Mouse (Mus musculus) liver, embryonic 16.5 days (tissue): ENCODE data around the gene Tfam. TPM values are rescaled to one million over a fixed set of nuclear protein-coding genes. Genes with fewer than 3 reads are reported as not detected.

ENCODE experiments used
- ATAC-seq: fragments of 200-750 bp; cut with Nextera tagmentation; 2 replicates; pipeline ENCODE4 v1.8.0; 2017; ENCODE audit warnings: low read depth, mild to moderate bottlenecking, moderate number of reproducible peaks, moderate library complexity
- H3K27ac ChIP-seq: fragments of 300-500 bp; sonication (generic); 2 replicates; pipeline ENCODE4 v1.5.1; 2014; ENCODE audit warnings: mild to moderate bottlenecking, low read length
- H3K27me3 ChIP-seq: fragments of 300-500 bp; sonication (generic); 2 replicates; pipeline ENCODE4 v1.6.1; 2014; ENCODE audit warnings: low read depth, low read length, mixed read lengths; ENCODE audit not compliant: control insufficient read depth, insufficient read depth
- H3K36me3 ChIP-seq: fragments of 300-500 bp; sonication (generic); 2 replicates; pipeline ENCODE4 v1.6.1; 2014; ENCODE audit warnings: mild to moderate bottlenecking; ENCODE audit not compliant: control insufficient read depth, insufficient read depth
- H3K4me1 ChIP-seq: fragments of 300-500 bp; sonication (generic); 2 replicates; pipeline ENCODE4 v1.6.1; 2014; ENCODE audit warnings: low read depth, low read length, mixed read lengths; ENCODE audit not compliant: control insufficient read depth
- H3K4me2 ChIP-seq: fragments of 300-500 bp; sonication (generic); 2 replicates; pipeline ENCODE4 v1.6.1; 2014; ENCODE audit warnings: low read depth, low read length, mixed read lengths
- H3K4me3 ChIP-seq: fragments of 300-500 bp; sonication (generic); 2 replicates; pipeline ENCODE4 v1.5.1; 2014; ENCODE audit warnings: low read depth, mild to moderate bottlenecking, low read length
- H3K9ac ChIP-seq: fragments of 300-500 bp; sonication (generic); 2 replicates; pipeline ENCODE4 v1.6.1; 2014; ENCODE audit warnings: low read depth, low read length
- H3K9me3 ChIP-seq: fragments of 300-500 bp; sonication (generic); replicated peaks from 2 replicates; pipeline ENCODE4 v1.6.1; 2016; ENCODE audit warnings: low read length; ENCODE audit not compliant: control insufficient read depth
- WGBS: fragments of 180-500 bp; shearing (Covaris S2); extraction: QIAGEN DNeasy Blood & Tissue Kit; methylation state at CpG from one replicate; pipeline ENCODE4 v1.1.7; 2014; ENCODE audit not compliant: insufficient replicate concordance; 5-methylcytosine and 5-hydroxymethylcytosine counted together
- polyA plus RNA-seq: library from polyadenylated mRNA; unstranded; fragments of >200 nt; fragmentation: Nextera tagmentation; extraction: Ambion mirVana; gene quantifications from 2 replicates; pipeline ENCODE4 v1.2.1, GENCODE M21; 2015

The Tfam gene
- polyA plus RNA-seq, 1 experiment from 2014 or later, result 32.5 TPM

DNA sequence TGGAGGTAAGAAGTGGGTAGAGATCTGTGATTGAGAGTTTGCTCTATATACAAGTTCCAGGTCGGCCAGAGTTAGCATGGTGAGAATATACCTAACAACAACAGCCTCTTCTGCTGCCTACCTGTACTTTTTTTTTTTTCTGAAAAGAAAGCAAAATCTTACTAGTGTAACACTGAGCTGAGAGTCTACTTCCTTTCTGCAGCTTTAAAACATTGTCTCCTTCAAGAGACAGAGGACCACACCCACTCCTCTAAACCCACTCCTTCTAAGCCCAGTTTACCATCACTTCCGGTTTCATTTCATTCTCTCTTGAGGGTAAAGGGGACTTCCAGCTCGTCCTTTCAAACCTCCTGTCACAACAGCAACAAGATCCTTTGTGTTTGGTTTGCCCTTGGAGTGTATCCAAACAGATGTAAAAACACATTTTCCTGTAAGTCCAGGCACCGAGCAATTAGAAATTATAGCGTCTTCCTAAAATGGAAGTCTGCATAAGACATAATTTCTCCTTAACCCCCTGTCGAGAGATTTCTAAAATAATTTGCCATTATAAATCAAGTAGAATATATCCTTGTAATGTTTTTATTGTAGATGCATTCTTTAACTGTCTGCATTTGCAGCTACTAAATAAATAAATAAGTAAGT is 1.5 kb upstream of the Tfam start:
- Histone ChIP-seq H3K9me3 (no peaks in the 10 kb centered on the region), H3K27me3 (no peaks in the 10 kb centered on the region), H3K4me3 (peak overlapping the region; percentile 1; the same call in 1 of the 2 replicates), H3K4me2 (0 out of 2 replicates have a peak overlapping the region, but pooled peaks have one; percentile 0), H3K36me3 (peaks cover 7% of the 10 kb centered on the region), H3K4me1 (peaks cover 5% of the 10 kb centered on the region), H3K9ac (no peak overlapping the region), H3K27ac (no peak overlapping the region)
- WGBS, result 34% methylated on average over 6 of the region's 6 CpGs
- no peak for ATAC-seq

DNA sequence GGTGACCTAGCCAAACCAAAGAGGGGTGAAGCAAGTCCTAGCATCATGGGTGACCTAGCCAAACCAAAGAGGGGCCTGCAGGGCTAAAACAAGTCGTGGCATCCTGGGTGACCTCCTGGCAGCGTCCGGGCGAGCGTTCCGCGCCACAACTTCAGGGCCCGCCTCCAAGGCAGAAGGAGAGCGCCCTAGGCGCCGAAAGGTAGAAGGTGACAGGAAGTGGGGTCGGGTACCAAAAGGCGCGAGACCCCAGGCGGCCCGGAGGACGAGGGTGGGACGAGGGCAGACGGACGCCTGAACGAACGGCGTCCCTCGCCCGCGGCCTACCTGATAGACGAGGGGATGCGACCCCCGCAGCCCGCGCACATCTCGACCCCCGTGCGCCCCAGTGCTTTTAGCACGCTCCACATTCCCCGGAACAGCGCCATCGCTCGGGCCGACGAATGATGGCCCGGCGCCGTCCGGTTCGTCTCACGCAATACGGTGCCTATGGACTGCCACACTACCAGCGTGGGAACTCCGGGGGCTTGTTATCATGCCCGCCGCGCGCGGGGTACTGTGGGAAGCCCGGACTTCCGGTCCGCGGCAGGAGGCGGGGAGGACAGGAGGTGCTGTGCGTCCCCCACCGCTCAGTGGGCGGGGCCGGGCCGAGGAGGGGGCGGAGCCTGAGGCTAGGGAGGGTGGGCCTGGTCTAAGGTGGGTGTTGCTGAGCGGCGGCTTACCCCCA is 402 bp downstream of the Tfam start:
- Histone ChIP-seq H3K4me2 (peak overlapping the region; percentile 78), H3K9me3 (no peaks in the 10 kb centered on the region), H3K27ac (peak overlapping the region; percentile 81), H3K9ac (peak overlapping the region; percentile 90), H3K4me3 (peak overlapping the region; percentile 94), H3K27me3 (no peaks in the 10 kb centered on the region), H3K4me1 (peaks cover 5% of the 10 kb centered on the region), H3K36me3 (peaks cover 16% of the 10 kb centered on the region)
- ATAC-seq, result peak; percentile 96
- WGBS, result under 1% methylated on average over 68 of the region's 68 CpGs

DNA sequence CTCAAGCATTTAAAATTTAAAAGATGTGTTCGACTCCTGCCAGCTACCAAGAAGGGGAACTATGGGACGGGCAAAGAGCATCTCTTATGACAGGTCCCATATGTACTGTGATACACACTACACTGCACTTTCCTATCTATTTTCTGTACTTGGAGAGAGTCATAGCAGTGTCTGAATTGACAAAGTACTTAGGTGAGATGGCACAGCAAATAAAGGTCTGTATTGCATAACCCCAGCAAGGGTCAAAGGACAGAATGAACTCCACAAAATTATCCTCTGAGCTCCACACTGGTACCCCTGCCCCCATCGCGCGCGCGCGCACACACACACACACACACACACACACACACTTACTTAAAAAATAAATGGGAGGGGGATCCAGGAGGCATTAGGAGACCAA is 4.0 kb downstream of the Tfam start:
- H3K4me2 ChIP-seq, result no peak overlapping the region
- peak overlapping the region; percentile 30; the same call in 1 of the 2 replicates for H3K27ac ChIP-seq
- H3K4me3 ChIP-seq, result no peak overlapping the region
- 77% methylated on average over 8 of the region's 8 CpGs for WGBS
- peaks cover 5% of the 10 kb centered on the region for H3K4me1 ChIP-seq
- no peaks in the 10 kb centered on the region for H3K9me3 ChIP-seq
- H3K27me3 ChIP-seq, result no peaks in the 10 kb centered on the region
- H3K9ac ChIP-seq, result no peak overlapping the region
- peaks cover 29% of the 10 kb centered on the region for H3K36me3 ChIP-seq
- ATAC-seq, result peak; percentile 28

DNA sequence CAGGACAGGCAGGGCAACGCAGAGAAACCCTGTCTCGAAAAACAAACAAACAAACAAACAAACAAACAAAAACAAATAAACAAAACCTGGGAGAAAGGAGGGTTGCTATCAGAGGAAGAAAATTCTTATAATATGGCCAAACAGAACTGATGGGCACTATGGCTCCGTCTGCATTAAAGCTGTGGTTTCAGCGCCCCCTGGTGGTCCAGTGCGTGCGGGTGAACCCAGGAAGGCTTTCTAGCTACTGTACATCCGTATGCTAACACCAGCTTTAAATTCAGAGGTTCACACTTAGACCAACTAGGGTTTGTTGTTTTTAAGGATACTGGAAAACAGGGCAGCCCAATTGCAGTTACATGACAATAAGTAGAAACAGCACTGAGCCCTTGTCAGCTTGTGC is 12.2 kb downstream of the Tfam start:
- no peaks in the 10 kb centered on the region for H3K9me3 ChIP-seq
- peaks cover 41% of the 10 kb centered on the region for H3K36me3 ChIP-seq
- H3K4me3 ChIP-seq, result no peak overlapping the region
- no peaks in the 10 kb centered on the region for H3K27me3 ChIP-seq
- no peak overlapping the region for H3K4me2 ChIP-seq
- H3K9ac ChIP-seq, result no peak overlapping the region
- no peaks in the 10 kb centered on the region for H3K4me1 ChIP-seq
- no peak overlapping the region for H3K27ac ChIP-seq
- 33% methylated on average over 7 of the region's 7 CpGs for WGBS
- no peak for ATAC-seq

DNA sequence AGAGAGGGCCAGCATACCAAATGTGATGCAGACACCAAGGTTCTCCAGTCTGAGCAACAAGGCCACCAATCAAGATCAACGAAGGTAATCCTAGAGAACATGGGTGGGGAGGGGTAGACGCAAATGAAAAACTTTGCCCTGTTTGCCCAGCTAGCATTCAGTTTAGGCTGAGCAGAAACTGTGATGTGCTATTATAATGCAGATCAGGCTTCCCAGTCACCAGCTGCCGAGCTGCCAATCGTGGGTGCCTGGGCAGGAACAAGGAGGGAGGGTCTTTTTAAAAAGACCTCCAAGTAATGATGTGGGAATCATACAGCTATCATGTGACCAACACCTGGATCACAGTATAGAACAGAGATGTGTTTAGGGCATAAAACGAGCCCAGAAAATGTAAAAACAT is 15.0 kb downstream of the Tfam start:
- H3K4me2 ChIP-seq, result no peak overlapping the region
- H3K36me3 ChIP-seq, result peaks cover 26% of the 10 kb centered on the region
- 80% methylated on average over 5 of the region's 5 CpGs for WGBS
- H3K27ac ChIP-seq, result no peak overlapping the region
- no peak for ATAC-seq
- no peaks in the 10 kb centered on the region for H3K9me3 ChIP-seq
- H3K9ac ChIP-seq, result no peak overlapping the region
- H3K4me1 ChIP-seq, result no peaks in the 10 kb centered on the region; the same call in none of the 2 replicates
- H3K4me3 ChIP-seq, result no peak overlapping the region
- H3K27me3 ChIP-seq, result no peaks in the 10 kb centered on the region

DNA sequence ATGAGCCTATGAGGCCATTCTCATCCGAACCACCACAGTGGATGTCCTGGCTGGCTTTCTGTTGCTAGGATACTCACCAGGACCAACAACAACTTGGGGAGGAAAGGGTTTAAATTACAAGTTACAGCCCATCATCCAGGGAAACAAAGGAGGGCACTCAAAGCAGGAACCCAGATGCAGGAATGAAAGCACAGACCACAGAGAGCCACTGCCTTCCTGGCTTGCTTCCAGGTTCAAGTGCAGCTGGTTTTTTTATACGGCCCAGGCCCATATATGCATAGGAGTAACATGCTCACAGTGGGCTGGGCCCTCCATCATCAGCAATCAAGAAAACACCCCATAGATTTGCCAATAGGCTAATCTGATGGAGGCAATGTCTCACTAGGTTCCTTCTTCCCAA is 15.4 kb downstream of the Tfam start:
- whole genome bisulfite sequencing, result 72% methylated on average over 2 of the region's 2 CpGs
- no peak overlapping the region for H3K4me2 ChIP-seq

DNA sequence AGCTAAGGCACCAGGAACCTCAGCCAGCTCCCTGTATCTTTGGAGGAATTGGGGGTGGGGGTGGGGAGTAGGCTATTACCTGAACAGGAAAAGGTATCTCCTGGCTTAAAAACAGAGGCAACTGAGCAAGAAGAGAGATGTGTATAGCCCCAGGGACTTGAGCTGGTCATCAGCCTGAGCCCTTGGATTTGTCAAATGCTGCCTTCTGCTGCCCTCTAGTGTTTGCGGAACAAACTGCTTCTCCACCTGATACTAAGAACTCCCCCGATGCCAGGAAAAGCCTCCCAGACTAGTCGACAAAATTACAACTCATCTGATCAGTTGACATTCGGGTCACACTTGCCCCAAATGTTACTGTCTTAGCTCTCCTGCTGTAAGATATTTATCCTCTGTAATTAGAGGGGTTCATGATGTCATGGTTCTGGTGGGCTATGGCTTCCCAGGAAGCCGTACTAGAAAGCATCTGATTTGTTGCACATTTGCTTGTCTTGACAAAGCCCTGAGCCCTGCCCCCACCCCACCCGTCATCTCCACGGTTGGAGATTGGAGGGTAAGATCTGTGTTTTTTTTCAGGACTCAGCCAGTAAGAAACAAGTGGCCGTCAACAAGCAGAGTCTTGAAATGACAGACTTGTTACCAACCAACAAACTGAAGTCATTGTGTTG is 19.7 kb downstream of the Tfam start:
- ATAC-seq, result peak; percentile 24; the same call in 1 of the 2 replicates
- Histone ChIP-seq H3K36me3 (peaks cover 5% of the 10 kb centered on the region), H3K9me3 (no peaks in the 10 kb centered on the region), H3K4me2 (no peak overlapping the region), H3K27me3 (no peaks in the 10 kb centered on the region), H3K4me1 (no peaks in the 10 kb centered on the region; the same call in none of the 2 replicates), H3K4me3 (no peak overlapping the region), H3K9ac (no peak overlapping the region), H3K27ac (no peak overlapping the region)
- 21% methylated on average over 8 of the region's 8 CpGs for WGBS

More for the DNA sequence above, 15.4 kb downstream of the Tfam start:
- Histone ChIP-seq H3K27me3 (no peaks in the 10 kb centered on the region), H3K9ac (no peak overlapping the region), H3K9me3 (no peaks in the 10 kb centered on the region), H3K4me1 (no peaks in the 10 kb centered on the region; the same call in none of the 2 replicates), H3K36me3 (peaks cover 24% of the 10 kb centered on the region), H3K4me3 (no peak overlapping the region), H3K27ac (no peak overlapping the region)
- no peak for ATAC-seq

DNA sequence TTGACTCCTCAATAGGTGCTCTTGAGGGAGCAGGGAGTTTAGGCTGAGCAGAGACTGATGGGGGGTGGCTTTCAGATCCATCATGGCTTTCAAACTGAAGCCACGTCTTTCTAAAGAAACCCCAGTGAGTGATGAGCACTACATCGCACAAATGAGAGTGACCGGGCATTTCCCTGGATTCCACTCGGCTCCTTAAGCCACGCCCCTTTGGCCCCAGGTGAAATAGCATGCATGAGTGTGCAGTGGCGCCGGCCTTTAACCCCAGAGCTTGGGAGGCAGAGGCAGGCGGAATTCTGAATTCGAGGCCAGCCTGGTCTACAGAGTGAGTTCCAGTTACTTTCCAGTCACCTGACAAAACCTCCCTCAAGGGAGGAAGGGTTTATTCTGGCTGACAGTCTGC is 22.1 kb downstream of the Tfam start:
- Histone ChIP-seq H3K9ac (no peak overlapping the region), H3K36me3 (no peaks in the 10 kb centered on the region), H3K9me3 (no peaks in the 10 kb centered on the region), H3K4me1 (no peaks in the 10 kb centered on the region; the same call in none of the 2 replicates), H3K4me2 (no peak overlapping the region), H3K27ac (no peak overlapping the region), H3K27me3 (no peaks in the 10 kb centered on the region), H3K4me3 (no peak overlapping the region)
- 62% methylated on average over 9 of the region's 9 CpGs for WGBS
- no peak for ATAC-seq

DNA sequence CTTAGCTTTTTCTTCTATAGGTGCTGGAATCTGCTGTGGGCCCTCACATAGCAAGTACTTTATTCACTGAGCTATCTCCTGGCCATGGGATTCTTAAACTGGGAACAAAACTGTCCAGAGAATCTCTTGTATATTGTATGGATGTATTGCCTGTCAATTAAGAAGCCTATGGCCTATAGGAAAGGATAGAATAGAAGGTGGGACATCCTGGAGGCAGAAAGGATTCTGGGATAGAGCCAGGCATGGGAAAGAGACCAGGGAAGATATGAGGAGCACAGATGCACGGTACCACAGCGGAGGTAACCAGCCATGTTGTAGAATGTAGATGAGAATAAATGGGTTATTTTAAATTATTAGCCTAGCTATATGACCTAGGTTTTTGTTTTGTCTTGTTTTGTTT is 36.6 kb downstream of the Tfam start:
- WGBS, result 66% methylated on average over 2 of the region's 2 CpGs

More for the DNA sequence above, 36.6 kb downstream of the Tfam start:
- Histone ChIP-seq H3K36me3 (no peaks in the 10 kb centered on the region), H3K4me3 (no peak overlapping the region), H3K27ac (no peak overlapping the region), H3K27me3 (no peaks in the 10 kb centered on the region), H3K9me3 (no peaks in the 10 kb centered on the region), H3K4me2 (no peak overlapping the region), H3K9ac (no peak overlapping the region), H3K4me1 (no peaks in the 10 kb centered on the region; the same call in 1 of the 2 replicates)
- no peak for ATAC-seq
